Mouse (Mus musculus): ENCODE results near the gene Pcyt1b.

Gene Pcyt1b

GRCm38 (mm10) chrX:93732975-93733748 lies 78.5 kb downstream of the Pcyt1b start:
- no peak for DNase-seq

- DNase-seq: no peak
These were observed 94.5 kb downstream of the Pcyt1b start for GRCm38 (mm10) chrX:93749165-93749564.

- DNase-seq: no peak
These were observed 95.9 kb downstream of the Pcyt1b start for GRCm38 (mm10) chrX:93750566-93750965.

- no peak for DNase-seq
These were observed 100.7 kb downstream of the Pcyt1b start for GRCm38 (mm10) chrX:93755210-93755842.

GRCm38 (mm10) chrX:93756867-93757455 lies 102.3 kb downstream of the Pcyt1b start:
- no peak for DNase-seq

GRCm38 (mm10) chrX:93760770-93761169 lies 106.1 kb downstream of the Pcyt1b start:
- no peak for DNase-seq

GRCm38 (mm10) chrX:93789562-93789961 lies 134.9 kb downstream of the Pcyt1b start:
- DNase-seq: no peak

GRCm38 (mm10) chrX:93793168-93793567 lies 138.5 kb downstream of the Pcyt1b start:
- DNase-seq: peak; percentile 70

Measured in thymus, postnatal 4 days (tissue).